26 mouse cellular contexts compared by ENCODE assay signal in the genomic region with DNA sequence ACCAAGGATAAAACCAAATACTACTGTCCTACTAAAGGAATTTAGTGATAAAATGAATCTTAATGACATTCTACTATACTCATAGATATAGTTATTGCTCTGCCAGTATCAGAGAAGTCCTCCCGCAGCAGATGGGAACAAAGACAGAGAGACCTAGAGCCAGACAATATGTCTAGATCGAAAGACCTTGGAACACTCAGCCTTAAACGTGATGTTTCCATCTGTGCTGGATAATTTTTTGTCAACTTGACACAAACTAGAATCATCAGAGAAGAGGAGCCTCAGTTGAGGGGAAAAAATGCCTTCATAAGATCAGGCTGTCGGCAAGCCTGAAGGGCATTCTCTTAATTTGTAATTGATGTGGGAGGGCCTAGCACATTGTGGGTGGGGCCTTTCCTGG.
DNase-seq lines count a peak whose midpoint lies in the region; ATAC-seq lines count a peak whose summit lies in the region.
"Had no signal": no experiment of that assay in that cellular context is flagged by ENCODE, and none has a peak within 500 bp of the region (broad histone marks: within the 10 kb centered on the region; RNA-seq: fewer than 3 reads in every experiment).

No protein-coding gene starts in this region.

- no peak for ATAC-seq in midbrain, embryonic 11.5 days (ENCODE audit: low FRiP score)
- ATAC-seq in midbrain, embryonic 15.5 days (replicated peaks) = no peak
- ATAC-seq: forebrain, embryonic 15.5 days had no signal

- H3K4me2 ChIP-seq in midbrain, embryonic 11.5 days = no peak overlapping the region
- H3K4me2 ChIP-seq in midbrain, embryonic 15.5 days = no peak overlapping the region
- H3K4me2 ChIP-seq: embryonic facial prominence, embryonic 13.5 days; forebrain, embryonic 12.5 days; forebrain, embryonic 15.5 days; heart, embryonic 13.5 days; hindbrain, embryonic 12.5 days; hindbrain, embryonic 15.5 days had no signal

- WGBS in midbrain, embryonic 11.5 days = 92% methylated on average over 4 of the region's 4 CpGs
- 89% methylated on average over 4 of the region's 4 CpGs for WGBS in midbrain, embryonic 15.5 days

- no peaks in the 10 kb centered on the region for H3K36me3 ChIP-seq in midbrain, embryonic 11.5 days (ENCODE audit: control insufficient read depth, insufficient read depth, low read length)
- no peaks in the 10 kb centered on the region for H3K36me3 ChIP-seq in midbrain, embryonic 15.5 days (replicated peaks)
- H3K36me3 ChIP-seq: embryonic facial prominence, embryonic 10.5 days; embryonic facial prominence, embryonic 13.5 days; forebrain, embryonic 12.5 days; forebrain, embryonic 15.5 days; heart, embryonic 10.5 days; heart, embryonic 13.5 days; hindbrain, embryonic 12.5 days; hindbrain, embryonic 15.5 days had no signal

- no peak overlapping the region for H3K27ac ChIP-seq in midbrain, embryonic 11.5 days (ENCODE audit: low read depth, low read length)
- no peak overlapping the region for H3K27ac ChIP-seq in midbrain, embryonic 15.5 days
- H3K27ac ChIP-seq: embryonic facial prominence, embryonic 10.5 days; embryonic facial prominence, embryonic 13.5 days; forebrain, embryonic 12.5 days; forebrain, embryonic 15.5 days; heart, adult 2 months; heart, embryonic 10.5 days; heart, embryonic 13.5 days; hindbrain, embryonic 12.5 days; hindbrain, embryonic 15.5 days had no signal

- no peaks in the 10 kb centered on the region for H3K9me3 ChIP-seq in midbrain, embryonic 11.5 days (ENCODE audit: control insufficient read depth, low read length)
- no peaks in the 10 kb centered on the region for H3K9me3 ChIP-seq in midbrain, embryonic 15.5 days
- H3K9me3 ChIP-seq: embryonic facial prominence, embryonic 10.5 days; embryonic facial prominence, embryonic 13.5 days; forebrain, embryonic 12.5 days; forebrain, embryonic 15.5 days; heart, embryonic 10.5 days; heart, embryonic 13.5 days; hindbrain, embryonic 12.5 days; hindbrain, embryonic 15.5 days had no signal

- no peaks in the 10 kb centered on the region for H3K27me3 ChIP-seq in midbrain, embryonic 11.5 days (ENCODE audit: control insufficient read depth, insufficient read depth, low read length)
- no peaks in the 10 kb centered on the region for H3K27me3 ChIP-seq in midbrain, embryonic 15.5 days (replicated peaks)
- H3K27me3 ChIP-seq: embryonic facial prominence, embryonic 13.5 days; forebrain, embryonic 12.5 days; forebrain, embryonic 15.5 days; heart, embryonic 13.5 days; hindbrain, embryonic 12.5 days; hindbrain, embryonic 15.5 days had no signal

- DNase-seq in layer of hippocampus, adult 11-12 months (ENCODE audit: low spot score) = peak; percentile 23
- DNase-seq in layer of hippocampus, postnatal 10 days (ENCODE audit: low spot score in 2 of 2) = no peak
- peak; percentile 31 for DNase-seq in midbrain, embryonic 11.5 days (ENCODE audit: low spot score, missing footprints)
- DNase-seq in layer of hippocampus, adult 9-11 months = peak; percentile 36
- DNase-seq in heart, postnatal 4 days = no peak
- DNase-seq: adrenal gland, postnatal 10 days; adrenal gland, postnatal 36 days; cerebellum, adult 11 months; cerebellum, adult 2 months; cerebellum, adult 9-11 months; cerebellum, postnatal 36 days; embryo, embryonic 11 days; gastrocnemius, postnatal 10 days; gastrocnemius, postnatal 36 days; heart, adult 2 months; heart, postnatal 14 days had no signal

- H3K9ac ChIP-seq in midbrain, embryonic 11.5 days (ENCODE audit: low read length) = no peak overlapping the region
- no peak overlapping the region for H3K9ac ChIP-seq in midbrain, embryonic 15.5 days
- H3K9ac ChIP-seq: embryonic facial prominence, embryonic 13.5 days; forebrain, embryonic 12.5 days; forebrain, embryonic 15.5 days; heart, embryonic 13.5 days; hindbrain, embryonic 12.5 days; hindbrain, embryonic 15.5 days had no signal

- no peak overlapping the region for H3K4me3 ChIP-seq in midbrain, embryonic 11.5 days (ENCODE audit: low read depth, low read length)
- H3K4me3 ChIP-seq in midbrain, embryonic 15.5 days = no peak overlapping the region
- H3K4me3 ChIP-seq: embryonic facial prominence, embryonic 10.5 days; embryonic facial prominence, embryonic 13.5 days; erythroblast, embryonic 14.5 days; forebrain, embryonic 12.5 days; forebrain, embryonic 15.5 days; heart, adult 2 months; heart, embryonic 10.5 days; heart, embryonic 13.5 days; hindbrain, embryonic 12.5 days; hindbrain, embryonic 15.5 days had no signal

- H3K4me1 ChIP-seq in midbrain, embryonic 11.5 days (ENCODE audit: control insufficient read depth, insufficient read depth, low read length) = no peaks in the 10 kb centered on the region
- 0 out of 2 replicates have a peak, but pooled peaks cover 3% of the 10 kb centered on the region for H3K4me1 ChIP-seq in midbrain, embryonic 15.5 days
- H3K4me1 ChIP-seq: embryonic facial prominence, embryonic 10.5 days; forebrain, embryonic 15.5 days; heart, embryonic 10.5 days; heart, embryonic 13.5 days; hindbrain, embryonic 12.5 days; hindbrain, embryonic 15.5 days had no signal

Comparison
In these comparisons a context has a peak if more than half of its experiments do, and no peak if none do; other contexts are left out.
1. DNase-seq: peak in layer of hippocampus, adult 11-12 months (single experiment), midbrain, embryonic 11.5 days (single experiment) and layer of hippocampus, adult 9-11 months (single experiment); none in layer of hippocampus, postnatal 10 days (0 of 2) and heart, postnatal 4 days (single experiment).